Mouse (Mus musculus): Measurements from ENCODE around the gene Meltf.

- TF ChIP-seq GATA1 (IDR thresholded peaks at IDR 0.05; ENCODE audit: low read length) (no peak), TAL1 (IDR thresholded peaks at IDR 0.05; ENCODE audit: low read length) (no peak)
Observed at GRCm38 (mm10) chr16:31938856-31939255, 60.2 kb downstream of the Meltf start.

Measured in erythroblast, embryonic 14.5 days (primary cell).